Mouse (Mus musculus): Measurements from ENCODE around the gene Trim9. TPM values are rescaled to one million over a fixed set of nuclear protein-coding genes. Genes with fewer than 3 reads are reported as not detected.
A peak's percentile ranks its signal among the peaks of the same experiment; 100 is the strongest.

The Trim9 gene
- total and polyA plus RNA-seq, 2 experiments from 2014 or later = 120 to 234 TPM

DNA sequence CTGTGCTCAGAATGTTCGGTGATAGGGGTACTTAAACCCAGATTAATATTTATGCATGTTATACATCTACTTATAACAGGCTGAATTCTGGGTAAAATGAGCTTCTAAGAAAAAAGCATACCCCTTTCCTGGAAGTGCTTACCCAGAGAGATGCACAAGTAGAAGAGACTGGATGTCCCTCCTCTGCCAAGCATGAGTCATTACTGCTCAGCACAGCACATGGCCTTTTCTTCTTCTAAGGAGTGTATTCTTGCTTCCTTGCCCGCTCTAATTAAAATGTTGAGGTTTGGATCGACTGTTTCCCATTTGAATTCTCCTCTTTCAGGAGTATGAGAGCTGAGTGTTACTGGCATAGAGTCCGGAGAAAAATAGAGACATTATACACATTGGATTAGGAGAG, 3.1 kb upstream of the Trim9 start:
- peaks cover 3% of the 10 kb centered on the region; the same call in 1 of the 2 replicates for H3K36me3 ChIP-seq (ENCODE audit: insufficient read depth, low read length)
- no peak for ATAC-seq (ENCODE audit: low FRiP score)
- H3K9me3 ChIP-seq (ENCODE audit: low read length) = no peaks in the 10 kb centered on the region
- TF ChIP-seq CTCF (IDR thresholded peaks at IDR 0.05) = no peak
- no peak for DNase-seq (ENCODE audit: low spot score)
- no peak overlapping the region for H3K4me3 ChIP-seq (ENCODE audit: low read depth, low read length)
- no peak overlapping the region for H3K27ac ChIP-seq (ENCODE audit: low read depth, low read length)
- no peaks in the 10 kb centered on the region for H3K27me3 ChIP-seq (ENCODE audit: insufficient read depth, low read length)
- no peak overlapping the region for H3K9ac ChIP-seq (replicated peaks; ENCODE audit: low read length, poor library complexity, severe bottlenecking)
- WGBS = 58% methylated on average over 4 of the region's 4 CpGs
- H3K4me2 ChIP-seq (ENCODE audit: low read depth, low read length, poor library complexity, severe bottlenecking) = no peak overlapping the region
- H3K4me1 ChIP-seq (ENCODE audit: insufficient read depth, low read length) = peaks cover 6% of the 10 kb centered on the region; the same call in 1 of the 2 replicates

DNA sequence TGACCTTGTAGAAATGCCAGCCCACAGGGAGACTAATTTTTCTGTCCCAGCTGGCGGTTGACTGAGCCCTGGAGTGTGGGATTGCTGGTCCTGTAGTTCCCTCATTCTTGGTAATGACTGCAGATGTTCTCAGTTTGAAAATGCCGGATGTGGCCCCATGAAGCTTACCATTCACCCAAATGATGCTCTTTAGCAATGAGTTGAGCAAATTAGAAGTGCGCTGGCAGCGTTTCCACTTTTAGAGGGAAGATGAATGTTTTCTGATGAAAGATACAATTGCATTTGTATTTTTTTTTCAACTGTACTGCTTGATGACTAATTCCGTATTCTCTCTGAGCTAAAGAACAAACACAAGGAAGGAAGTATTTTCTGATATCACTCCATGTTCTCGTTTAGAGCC, 2.4 kb upstream of the Trim9 start:
- H3K27ac ChIP-seq (ENCODE audit: low read depth, low read length) = no peak overlapping the region
- H3K9ac ChIP-seq (replicated peaks; ENCODE audit: low read length, poor library complexity, severe bottlenecking) = no peak overlapping the region
- peaks cover 3% of the 10 kb centered on the region; the same call in 1 of the 2 replicates for H3K36me3 ChIP-seq (ENCODE audit: insufficient read depth, low read length)
- no peaks in the 10 kb centered on the region for H3K27me3 ChIP-seq (ENCODE audit: insufficient read depth, low read length)
- H3K4me1 ChIP-seq (ENCODE audit: insufficient read depth, low read length) = peaks cover 6% of the 10 kb centered on the region; the same call in 1 of the 2 replicates
- 85% methylated on average over 6 of the region's 6 CpGs for WGBS
- H3K9me3 ChIP-seq (ENCODE audit: low read length) = no peaks in the 10 kb centered on the region
- no peak for TF ChIP-seq CTCF (IDR thresholded peaks at IDR 0.05)
- ATAC-seq (ENCODE audit: low FRiP score) (no peak), DNase-seq (ENCODE audit: low spot score) (no peak)
- no peak overlapping the region for H3K4me3 ChIP-seq (ENCODE audit: low read depth, low read length)
- no peak overlapping the region for H3K4me2 ChIP-seq (ENCODE audit: low read depth, low read length, poor library complexity, severe bottlenecking)

DNA sequence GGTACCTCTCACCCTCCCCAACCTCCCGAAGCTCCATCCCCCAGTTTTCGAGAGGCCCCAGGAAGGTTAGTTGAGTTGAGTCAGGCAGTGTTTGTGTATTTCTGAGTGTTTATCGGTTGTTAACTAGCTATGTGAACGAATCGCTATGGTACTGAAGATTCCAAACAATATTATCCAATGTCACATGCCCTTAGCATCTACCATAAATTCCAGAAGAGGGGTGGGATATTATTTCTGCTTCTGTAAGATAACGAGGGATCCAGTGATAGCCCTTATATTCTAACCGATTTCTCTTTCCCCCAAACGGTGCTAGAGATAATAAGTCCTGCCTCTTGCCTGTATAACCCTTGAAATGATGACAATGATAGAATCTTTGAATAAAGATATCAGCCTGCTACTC, 612 bp upstream of the Trim9 start:
- DNase-seq (ENCODE audit: low spot score) (peak; percentile 64), ATAC-seq (ENCODE audit: low FRiP score) (no peak)
- Histone ChIP-seq H3K36me3 (ENCODE audit: insufficient read depth, low read length) (peaks cover 3% of the 10 kb centered on the region; the same call in 1 of the 2 replicates), H3K27ac (ENCODE audit: low read depth, low read length) (peak overlapping the region; percentile 99), H3K4me1 (ENCODE audit: insufficient read depth, low read length) (peaks cover 6% of the 10 kb centered on the region; the same call in 1 of the 2 replicates), H3K4me2 (ENCODE audit: low read depth, low read length, poor library complexity, severe bottlenecking) (peak overlapping the region; percentile 79), H3K9ac (replicated peaks; ENCODE audit: low read length, poor library complexity, severe bottlenecking) (peak overlapping the region; percentile 93), H3K4me3 (ENCODE audit: low read depth, low read length) (peak overlapping the region; percentile 82), H3K27me3 (ENCODE audit: insufficient read depth, low read length) (no peaks in the 10 kb centered on the region), H3K9me3 (ENCODE audit: low read length) (no peaks in the 10 kb centered on the region)
- no peak for TF ChIP-seq CTCF (IDR thresholded peaks at IDR 0.05)
- whole genome bisulfite sequencing = 3% methylated on average over 8 of the region's 8 CpGs

DNA sequence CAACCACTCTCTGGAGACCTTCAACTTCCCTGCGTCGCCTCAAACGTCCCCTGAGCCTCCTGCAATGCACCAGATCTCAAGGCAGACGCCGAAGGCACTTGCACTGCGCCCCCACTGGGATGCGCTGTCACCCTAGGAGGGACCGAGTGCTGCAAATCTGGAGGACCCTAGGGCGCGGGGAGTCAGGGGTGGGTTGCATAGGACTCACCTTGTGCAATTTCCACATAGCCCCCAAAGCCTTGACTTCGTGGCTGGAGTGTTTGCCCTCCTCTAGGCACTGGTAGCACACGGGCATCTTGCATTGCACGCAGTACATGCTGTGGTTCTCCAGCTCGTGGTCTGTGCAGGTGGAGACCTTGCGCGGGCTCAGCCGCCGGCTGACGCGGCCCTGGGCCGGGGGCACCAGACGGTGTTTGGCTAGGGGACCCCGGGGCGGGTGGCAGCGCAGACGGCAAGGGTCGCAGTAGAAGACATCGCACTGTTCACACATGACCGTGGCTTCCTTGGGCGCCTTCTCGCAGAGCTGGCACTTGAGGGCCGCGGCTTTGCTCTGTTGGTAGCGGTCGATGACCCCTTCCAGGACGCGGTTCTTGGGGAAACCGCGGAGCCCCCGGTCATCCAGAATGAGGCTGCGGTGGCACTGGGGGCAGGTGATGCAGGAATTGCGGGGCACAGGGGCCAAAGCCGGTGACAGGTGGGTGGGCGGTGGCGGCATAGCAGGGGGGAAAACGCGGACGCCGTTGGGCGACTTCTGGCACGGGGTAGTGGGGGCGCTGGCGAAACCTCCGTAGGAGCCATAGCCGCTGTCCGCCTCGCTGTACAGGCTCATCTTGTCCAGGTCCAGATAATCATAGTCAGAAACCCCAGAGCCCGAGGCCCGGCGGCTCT, 1.0 kb downstream of the Trim9 start:
- H3K36me3 ChIP-seq (ENCODE audit: insufficient read depth, low read length) = no peaks in the 10 kb centered on the region
- peak overlapping the region; percentile 79 for H3K4me2 ChIP-seq (ENCODE audit: low read depth, low read length, poor library complexity, severe bottlenecking)
- H3K27me3 ChIP-seq (ENCODE audit: insufficient read depth, low read length) = no peaks in the 10 kb centered on the region
- peaks cover 12% of the 10 kb centered on the region; the same call in 1 of the 2 replicates for H3K4me1 ChIP-seq (ENCODE audit: insufficient read depth, low read length)
- H3K27ac ChIP-seq (ENCODE audit: low read depth, low read length) = peak overlapping the region; percentile 99
- peak; percentile 71 for ATAC-seq (ENCODE audit: low FRiP score)
- WGBS = 1% methylated on average over 59 of the region's 60 CpGs
- TF ChIP-seq CTCF (IDR thresholded peaks at IDR 0.05) = peak; percentile 88
- peak overlapping the region; percentile 93 for H3K9ac ChIP-seq (replicated peaks; ENCODE audit: low read length, poor library complexity, severe bottlenecking)
- peak overlapping the region; percentile 82 for H3K4me3 ChIP-seq (ENCODE audit: low read depth, low read length)
- peak; percentile 83 for DNase-seq (ENCODE audit: low spot score)
- no peaks in the 10 kb centered on the region for H3K9me3 ChIP-seq (ENCODE audit: low read length)

GRCm38 (mm10) chr12:70345531-70346138, 1.8 kb downstream of the Trim9 start:
- no peaks in the 10 kb centered on the region; the same call in 1 of the 2 replicates for H3K36me3 ChIP-seq (ENCODE audit: insufficient read depth, low read length)
- H3K9ac ChIP-seq (replicated peaks; ENCODE audit: low read length, poor library complexity, severe bottlenecking) = peak overlapping the region; percentile 93
- H3K4me2 ChIP-seq (ENCODE audit: low read depth, low read length, poor library complexity, severe bottlenecking) = peak overlapping the region; percentile 79
- peak overlapping the region; percentile 99 for H3K27ac ChIP-seq (ENCODE audit: low read depth, low read length)
- H3K9me3 ChIP-seq (ENCODE audit: low read length) = no peaks in the 10 kb centered on the region
- ATAC-seq (ENCODE audit: low FRiP score) (peak; percentile 15; the same call in 1 of the 2 replicates), DNase-seq (ENCODE audit: low spot score) (peak; percentile 68)
- TF ChIP-seq CTCF (IDR thresholded peaks at IDR 0.05) = no peak
- 15% methylated on average over 16 of the region's 16 CpGs for WGBS
- peak overlapping the region; percentile 82 for H3K4me3 ChIP-seq (ENCODE audit: low read depth, low read length)
- H3K27me3 ChIP-seq (ENCODE audit: insufficient read depth, low read length) = no peaks in the 10 kb centered on the region
- peaks cover 13% of the 10 kb centered on the region; the same call in 1 of the 2 replicates for H3K4me1 ChIP-seq (ENCODE audit: insufficient read depth, low read length)

Data from midbrain, postnatal 0 days (tissue).